Mouse (Mus musculus) urinary bladder, postnatal 4 days (tissue): ENCODE results near the gene Galr2.
"Not testable (repeated sequence)": the region's sequence is repeated elsewhere in the genome, so short reads cannot be mapped to it uniquely, and the experiment has no call there.

Source experiments
- DNase-seq, 2 experiments: peaks; one replicate each; pipeline ENCODE4 v3.0.0; 2021 to 2022; ENCODE audit warnings: low spot score in 2 of 2

Gene Galr2

GRCm38 (mm10) chr11:116272589-116273468, 7.9 kb upstream of the Galr2 start:
- DNase-seq, result no peak

- no peak for DNase-seq
Observed at GRCm38 (mm10) chr11:116273469-116274044, 7.2 kb upstream of the Galr2 start.

- peak; percentile 90 to 92 for DNase-seq
Observed at GRCm38 (mm10) chr11:116274045-116274666, 6.6 kb upstream of the Galr2 start, which contains the start of gene Srp68. Srp68 (minus strand) TSS chr11:116274217.

- not testable (repeated sequence) for DNase-seq
Observed at GRCm38 (mm10) chr11:116277184-116277583, 3.6 kb upstream of the Galr2 start.

GRCm38 (mm10) chr11:116281671-116282070, 932 bp downstream of the Galr2 start:
- DNase-seq, result no peak

GRCm38 (mm10) chr11:116282089-116282488, 1.4 kb downstream of the Galr2 start:
- no peak for DNase-seq

GRCm38 (mm10) chr11:116282912-116283521, 2.3 kb downstream of the Galr2 start:
- DNase-seq, result no peak

GRCm38 (mm10) chr11:116283982-116284381, 3.2 kb downstream of the Galr2 start:
- DNase-seq, result no peak

- DNase-seq, result no peak
Observed at GRCm38 (mm10) chr11:116285770-116286191, 5.0 kb downstream of the Galr2 start.

GRCm38 (mm10) chr11:116287351-116287750, 6.6 kb downstream of the Galr2 start:
- DNase-seq, result no peak

- no peak for DNase-seq
Observed at GRCm38 (mm10) chr11:116290556-116290955, 9.8 kb downstream of the Galr2 start.

- no peak for DNase-seq
Observed at GRCm38 (mm10) chr11:116292401-116292800, 11.7 kb downstream of the Galr2 start.

- DNase-seq, result no peak
Observed at GRCm38 (mm10) chr11:116293538-116294137, 12.9 kb downstream of the Galr2 start.

GRCm38 (mm10) chr11:116294319-116294718, 13.6 kb downstream of the Galr2 start:
- no peak for DNase-seq

GRCm38 (mm10) chr11:116296191-116296734, 15.5 kb downstream of the Galr2 start:
- no peak for DNase-seq

- DNase-seq, result no peak
Observed at GRCm38 (mm10) chr11:116297017-116297416, 16.3 kb downstream of the Galr2 start.

GRCm38 (mm10) chr11:116298221-116298620, 17.5 kb downstream of the Galr2 start:
- no peak for DNase-seq

GRCm38 (mm10) chr11:116298621-116299020, 17.9 kb downstream of the Galr2 start:
- no peak for DNase-seq

GRCm38 (mm10) chr11:116305423-116305822, 24.7 kb downstream of the Galr2 start:
- no peak for DNase-seq

GRCm38 (mm10) chr11:116306126-116306982, 25.6 kb downstream of the Galr2 start:
- peak; percentile 91 to 97 for DNase-seq
